26 mouse cellular contexts compared by ENCODE assay signal in genomic region chr2:126355259-126355658, GRCm38 (mm10).
A peak's percentile ranks its signal among the peaks of the same experiment; 100 is the strongest.
DNase-seq lines count a peak whose midpoint lies in the region; ATAC-seq lines count a peak whose summit lies in the region.
"Had no signal": no experiment of that assay in that cellular context is flagged by ENCODE, and none has a peak within 500 bp of the region (broad histone marks: within the 10 kb centered on the region; RNA-seq: fewer than 3 reads in every experiment).

No protein-coding gene starts in this region.

- no peaks in the 10 kb centered on the region for H3K36me3 ChIP-seq in kidney, embryonic 14.5 days (ENCODE audit: control insufficient read depth, insufficient read depth, low read length)
- H3K36me3 ChIP-seq: embryonic facial prominence, embryonic 12.5 days; embryonic facial prominence, embryonic 15.5 days; G1E; heart, embryonic 10.5 days; hindbrain, embryonic 12.5 days; hindbrain, embryonic 15.5 days had no signal

- H3K9me3 ChIP-seq in kidney, embryonic 14.5 days (ENCODE audit: control insufficient read depth, low read length), result no peaks in the 10 kb centered on the region
- H3K9me3 ChIP-seq: embryonic facial prominence, embryonic 12.5 days; embryonic facial prominence, embryonic 15.5 days; G1E; heart, embryonic 10.5 days; hindbrain, embryonic 12.5 days; hindbrain, embryonic 15.5 days had no signal

- H3K4me1 ChIP-seq in kidney, embryonic 14.5 days (ENCODE audit: control insufficient read depth, insufficient read depth, low read length), result no peaks in the 10 kb centered on the region
- H3K4me1 ChIP-seq: embryonic facial prominence, embryonic 12.5 days; heart, embryonic 10.5 days; hindbrain, embryonic 12.5 days; hindbrain, embryonic 15.5 days had no signal

- no peak for ATAC-seq in kidney, embryonic 14.5 days (ENCODE audit: low FRiP score, low TSS enrichment)
- ATAC-seq: activated CD4-positive, CD25-positive, alpha-beta regulatory T cell, adult 4 months; forebrain, embryonic 14.5 days; forebrain, postnatal 0 days; intestine, postnatal 0 days had no signal

- WGBS in kidney, embryonic 14.5 days, result 95% methylated on average over 2 of the region's 2 CpGs

- peak; percentile 12 to 16 for DNase-seq in cerebellum, postnatal 10 days
- DNase-seq in cerebellum, adult 18-20 months, result no peak
- DNase-seq in 416B (ENCODE audit: low read depth) (peak; percentile 10), adipocyte (ENCODE audit: low spot score) (peak; percentile 24)
- no peak for DNase-seq in layer of hippocampus, postnatal 14 days (ENCODE audit: low spot score in 2 of 2)
- DNase-seq: adrenal gland, postnatal 10 days; adrenal gland, postnatal 36 days; B cell, adult 2 months; cerebellum, adult 2 months; cerebellum, adult 9-11 months; cerebellum, postnatal 36 days; forebrain, postnatal 0 days; gastrocnemius, adult 2 months; gastrocnemius, postnatal 14 days; heart, adult 2 months had no signal

- no peaks in the 10 kb centered on the region for H3K27me3 ChIP-seq in kidney, embryonic 14.5 days (ENCODE audit: control insufficient read depth, insufficient read depth, low read length)
- H3K27me3 ChIP-seq: CH12.LX; embryonic facial prominence, embryonic 12.5 days; embryonic facial prominence, embryonic 15.5 days; hindbrain, embryonic 12.5 days; hindbrain, embryonic 15.5 days had no signal

- H3K4me2 ChIP-seq in kidney, embryonic 14.5 days (replicated peaks; ENCODE audit: low read depth, low read length), result no peak overlapping the region
- H3K4me2 ChIP-seq: embryonic facial prominence, embryonic 12.5 days; embryonic facial prominence, embryonic 15.5 days; hindbrain, embryonic 12.5 days; hindbrain, embryonic 15.5 days had no signal

- no peak overlapping the region for H3K27ac ChIP-seq in kidney, embryonic 14.5 days (ENCODE audit: low read depth, low read length)
- H3K27ac ChIP-seq: embryonic facial prominence, embryonic 12.5 days; embryonic facial prominence, embryonic 15.5 days; gastrocnemius, adult 2 months; heart, adult 2 months; heart, embryonic 10.5 days; hindbrain, embryonic 12.5 days; hindbrain, embryonic 15.5 days had no signal

- no peak overlapping the region for H3K4me3 ChIP-seq in kidney, embryonic 14.5 days (ENCODE audit: low read length)
- H3K4me3 ChIP-seq: embryonic facial prominence, embryonic 12.5 days; embryonic facial prominence, embryonic 15.5 days; gastrocnemius, adult 2 months; heart, adult 2 months; heart, embryonic 10.5 days; hindbrain, embryonic 12.5 days; hindbrain, embryonic 15.5 days had no signal

- no peak overlapping the region for H3K9ac ChIP-seq in kidney, embryonic 14.5 days (ENCODE audit: low read depth, low read length)
- H3K9ac ChIP-seq: embryonic facial prominence, embryonic 12.5 days; embryonic facial prominence, embryonic 15.5 days; forebrain, postnatal 0 days; hindbrain, embryonic 12.5 days; hindbrain, embryonic 15.5 days had no signal

Comparison
In these comparisons a context has a peak if more than half of its experiments do, and no peak if none do; other contexts are left out.
1. DNase-seq: peak in cerebellum, postnatal 10 days (2 of 2), 416B (single experiment) and adipocyte (single experiment); none in cerebellum, adult 18-20 months (0 of 2) and layer of hippocampus, postnatal 14 days (0 of 2).